Mouse (Mus musculus): ENCODE measurements around the gene Rxfp2.

Gene Rxfp2

GRCm38 (mm10) chr5:150115271-150116092, 97.0 kb downstream of the Rxfp2 start:
- DNase-seq (ENCODE audit: low spot score), result no peak

DNA sequence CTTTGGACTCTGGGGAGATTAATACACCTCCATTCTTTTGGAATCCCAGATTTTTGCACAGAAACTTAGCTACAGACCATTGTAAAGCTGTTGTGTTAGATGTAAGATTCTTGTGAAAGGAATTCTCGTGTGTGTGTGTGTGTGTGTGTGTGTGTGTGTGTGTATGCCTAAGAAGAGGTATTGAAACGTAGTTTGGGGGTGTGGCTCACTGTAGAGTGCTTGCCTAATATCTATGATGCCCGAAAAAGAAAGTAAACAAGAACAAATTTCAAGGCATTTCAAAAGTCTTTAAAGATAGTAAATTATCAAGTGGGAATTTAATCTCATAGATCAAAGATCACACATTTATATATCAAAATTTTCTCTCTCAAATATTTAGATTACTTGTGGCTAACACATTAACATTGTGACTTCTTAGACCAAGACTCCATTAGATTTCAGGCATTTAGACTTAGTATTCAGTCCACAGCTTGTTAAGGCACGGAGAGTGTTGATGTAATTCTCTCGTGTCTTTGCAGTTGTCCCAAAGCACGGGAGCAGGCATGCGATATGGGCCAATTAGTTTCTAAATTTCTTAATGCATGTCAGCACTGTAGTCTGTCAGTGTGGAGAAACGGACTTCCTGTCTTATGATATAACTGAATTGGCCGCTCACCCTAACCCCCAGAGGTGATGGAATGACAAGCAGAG, 97.9 kb downstream of the Rxfp2 start:
- no peak for DNase-seq (ENCODE audit: low spot score)

- no peak for DNase-seq (ENCODE audit: low spot score)
These were observed 98.4 kb downstream of the Rxfp2 start for GRCm38 (mm10) chr5:150116906-150117216.

- no peak for DNase-seq (ENCODE audit: low spot score)
These were observed 99.6 kb downstream of the Rxfp2 start for GRCm38 (mm10) chr5:150118124-150118454.

DNA sequence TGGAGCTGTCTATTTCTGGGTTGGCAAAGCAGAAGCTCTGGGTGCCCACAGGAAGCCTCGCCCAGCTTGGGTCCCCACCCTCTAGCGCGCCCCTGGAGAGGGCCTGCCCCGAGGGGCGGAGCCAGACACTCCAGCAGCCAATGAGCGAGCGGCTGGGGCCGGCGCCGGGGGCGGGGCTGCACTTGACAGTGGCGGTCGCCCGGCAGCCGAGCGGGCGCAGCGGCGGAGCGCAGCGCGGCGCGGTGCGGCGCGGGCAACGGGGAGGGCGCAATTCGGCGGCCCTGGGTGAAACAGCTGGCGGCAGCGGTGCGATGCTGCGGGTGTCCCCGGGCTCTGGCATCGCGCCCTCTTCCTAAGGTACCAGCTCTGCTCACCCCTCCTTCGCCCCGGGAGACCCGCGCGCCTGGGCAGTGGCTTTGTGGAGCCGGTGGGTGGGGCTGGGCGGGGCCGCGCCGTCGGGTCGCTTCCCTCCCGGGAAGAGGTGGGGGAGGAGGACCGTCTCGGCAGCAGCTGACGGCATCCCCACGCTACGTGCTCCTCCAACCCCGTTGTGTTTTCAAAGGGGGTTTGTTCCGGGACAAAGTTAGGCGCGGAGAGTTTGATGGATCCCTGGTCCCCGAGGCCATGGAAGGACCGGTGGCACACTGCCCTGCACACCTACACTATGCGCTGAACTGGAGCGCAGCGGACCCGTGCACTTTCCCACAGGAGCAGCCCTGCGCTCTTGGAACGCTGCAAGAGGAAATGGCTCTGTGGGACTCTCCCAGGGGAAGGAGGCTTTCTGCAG, 100.2 kb downstream of the Rxfp2 start, which contains the start of gene Fry:
TSS of gene Fry (plus strand) at position 191 of the 787 bp plus-strand sequence.
- DNase-seq (ENCODE audit: low spot score), result peak; percentile 76

DNA sequence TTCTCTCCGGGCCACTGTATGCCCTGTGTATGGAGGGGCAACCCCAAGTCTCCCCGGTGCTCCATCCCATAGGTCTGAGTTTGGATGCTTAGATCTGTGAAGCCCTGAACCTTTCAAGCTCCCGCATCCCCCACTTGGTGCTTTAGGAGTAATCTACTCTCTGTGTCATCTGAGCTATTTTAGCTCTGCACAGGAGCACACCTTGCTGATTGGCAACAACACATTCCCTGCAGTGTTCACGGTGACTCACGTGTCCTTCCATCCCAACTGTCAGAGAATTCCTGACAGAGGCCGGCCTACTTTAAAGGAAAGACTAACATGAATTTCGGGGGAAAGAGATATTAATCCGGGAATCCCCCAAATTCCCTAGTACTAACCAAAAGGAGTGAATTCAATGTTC, 102.2 kb downstream of the Rxfp2 start:
- DNase-seq (ENCODE audit: low spot score), result no peak

- DNase-seq (ENCODE audit: low spot score), result no peak
These were observed 103.6 kb downstream of the Rxfp2 start for GRCm38 (mm10) chr5:150122095-150122494.

- DNase-seq (ENCODE audit: low spot score), result no peak
These were observed 104.1 kb downstream of the Rxfp2 start for GRCm38 (mm10) chr5:150122571-150122970.

GRCm38 (mm10) chr5:150125920-150126319, 107.4 kb downstream of the Rxfp2 start:
- no peak for DNase-seq (ENCODE audit: low spot score)

DNA sequence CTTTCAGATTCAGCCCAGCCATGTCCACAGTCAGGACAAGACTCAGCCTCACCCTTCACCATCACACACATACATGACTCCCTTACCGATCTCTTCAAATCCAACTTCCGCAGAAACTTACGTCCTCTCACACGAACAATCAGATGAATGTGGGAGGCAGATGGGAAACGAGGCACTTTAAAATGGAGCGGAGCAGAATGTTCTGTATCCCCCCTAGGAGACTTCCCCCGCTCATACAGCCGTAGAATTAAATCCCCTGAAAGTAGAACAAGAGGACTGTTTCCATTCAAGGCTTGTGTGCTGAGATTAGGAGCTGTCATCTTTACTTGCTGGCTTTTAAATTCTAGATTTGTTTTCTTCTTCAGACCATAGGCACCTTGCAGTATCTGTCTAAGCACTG, 110.0 kb downstream of the Rxfp2 start:
- DNase-seq (ENCODE audit: low spot score), result no peak

- no peak for DNase-seq (ENCODE audit: low spot score)
These were observed 111.7 kb downstream of the Rxfp2 start for GRCm38 (mm10) chr5:150130144-150130543.

DNA sequence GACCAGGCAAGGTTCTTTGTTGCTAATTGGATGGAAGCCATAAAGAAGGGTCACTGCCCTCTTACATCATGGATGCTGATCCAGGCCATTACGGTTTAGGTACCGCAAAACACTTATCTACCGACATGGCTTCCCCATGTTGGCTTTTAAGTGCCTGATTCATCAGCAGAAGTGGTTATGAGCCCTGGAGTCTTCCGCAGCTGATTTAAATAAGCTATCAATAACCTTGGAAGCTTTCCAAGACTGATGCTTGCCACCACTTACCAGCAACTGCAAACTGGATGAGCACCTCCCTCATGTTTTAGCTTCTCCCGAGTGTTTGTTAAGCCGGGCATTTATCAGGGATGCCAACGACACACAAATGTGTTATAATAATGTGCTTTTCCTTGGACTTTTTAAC, 112.7 kb downstream of the Rxfp2 start:
- DNase-seq (ENCODE audit: low spot score), result no peak
